Mouse (Mus musculus): ENCODE results near the gene Fbxw8.

Gene Fbxw8

GRCm38 (mm10) chr5:118154839-118155564, at the start of gene Fbxw8:
Fbxw8 (minus strand) TSS chr5:118155464.
- peak; percentile 91 for DNase-seq (ENCODE audit: low read depth, low spot score)

GRCm38 (mm10) chr5:118204675-118205440, 49.6 kb upstream of the Fbxw8 start:
- no peak for DNase-seq (ENCODE audit: low read depth, low spot score)

- no peak for DNase-seq (ENCODE audit: low read depth, low spot score)
These were observed 44.4 kb upstream of the Fbxw8 start for GRCm38 (mm10) chr5:118199670-118200069.

- DNase-seq (ENCODE audit: low read depth, low spot score) = no peak
These were observed 42.2 kb upstream of the Fbxw8 start for GRCm38 (mm10) chr5:118197421-118197820.

GRCm38 (mm10) chr5:118192221-118192620, 37.0 kb upstream of the Fbxw8 start:
- no peak for DNase-seq (ENCODE audit: low read depth, low spot score)

- no peak for DNase-seq (ENCODE audit: low read depth, low spot score)
These were observed 35.2 kb upstream of the Fbxw8 start for GRCm38 (mm10) chr5:118190491-118190890.

- no peak for DNase-seq (ENCODE audit: low read depth, low spot score)
These were observed 33.1 kb upstream of the Fbxw8 start for GRCm38 (mm10) chr5:118188356-118188755.

GRCm38 (mm10) chr5:118186903-118187633, 31.8 kb upstream of the Fbxw8 start:
- DNase-seq (ENCODE audit: low read depth, low spot score) = no peak

- DNase-seq (ENCODE audit: low read depth, low spot score) = no peak
These were observed 22.4 kb upstream of the Fbxw8 start for GRCm38 (mm10) chr5:118177640-118178039.

GRCm38 (mm10) chr5:118175137-118175536, 19.9 kb upstream of the Fbxw8 start:
- peak; percentile 62 for DNase-seq (ENCODE audit: low read depth, low spot score)

GRCm38 (mm10) chr5:118174310-118175009, 19.2 kb upstream of the Fbxw8 start:
- peak; percentile 41 for DNase-seq (ENCODE audit: low read depth, low spot score)

- peak; percentile 51 for DNase-seq (ENCODE audit: low read depth, low spot score)
These were observed 16.9 kb upstream of the Fbxw8 start for GRCm38 (mm10) chr5:118172078-118172723.

- DNase-seq (ENCODE audit: low read depth, low spot score) = peak; percentile 34
These were observed 16.4 kb upstream of the Fbxw8 start for GRCm38 (mm10) chr5:118171665-118172064.

GRCm38 (mm10) chr5:118170888-118171529, 15.7 kb upstream of the Fbxw8 start:
- peak; percentile 72 for DNase-seq (ENCODE audit: low read depth, low spot score)

GRCm38 (mm10) chr5:118169222-118170221, 14.3 kb upstream of the Fbxw8 start:
- DNase-seq (ENCODE audit: low read depth, low spot score) = peak; percentile 53

- DNase-seq (ENCODE audit: low read depth, low spot score) = no peak
These were observed 12.3 kb upstream of the Fbxw8 start for GRCm38 (mm10) chr5:118167561-118167995.

GRCm38 (mm10) chr5:118165462-118165861, 10.2 kb upstream of the Fbxw8 start:
- peak; percentile 41 for DNase-seq (ENCODE audit: low read depth, low spot score)

- DNase-seq (ENCODE audit: low read depth, low spot score) = no peak
These were observed 9.3 kb upstream of the Fbxw8 start, which contains the start of gene Hrk for GRCm38 (mm10) chr5:118164581-118164980. Hrk (plus strand) TSS chr5:118164648.

GRCm38 (mm10) chr5:118160691-118161090, 5.4 kb upstream of the Fbxw8 start:
- DNase-seq (ENCODE audit: low read depth, low spot score) = peak; percentile 66

All from ZHBTc4 (cell line).